ENCODE assay signal across 8 mouse cellular contexts in the genomic region with DNA sequence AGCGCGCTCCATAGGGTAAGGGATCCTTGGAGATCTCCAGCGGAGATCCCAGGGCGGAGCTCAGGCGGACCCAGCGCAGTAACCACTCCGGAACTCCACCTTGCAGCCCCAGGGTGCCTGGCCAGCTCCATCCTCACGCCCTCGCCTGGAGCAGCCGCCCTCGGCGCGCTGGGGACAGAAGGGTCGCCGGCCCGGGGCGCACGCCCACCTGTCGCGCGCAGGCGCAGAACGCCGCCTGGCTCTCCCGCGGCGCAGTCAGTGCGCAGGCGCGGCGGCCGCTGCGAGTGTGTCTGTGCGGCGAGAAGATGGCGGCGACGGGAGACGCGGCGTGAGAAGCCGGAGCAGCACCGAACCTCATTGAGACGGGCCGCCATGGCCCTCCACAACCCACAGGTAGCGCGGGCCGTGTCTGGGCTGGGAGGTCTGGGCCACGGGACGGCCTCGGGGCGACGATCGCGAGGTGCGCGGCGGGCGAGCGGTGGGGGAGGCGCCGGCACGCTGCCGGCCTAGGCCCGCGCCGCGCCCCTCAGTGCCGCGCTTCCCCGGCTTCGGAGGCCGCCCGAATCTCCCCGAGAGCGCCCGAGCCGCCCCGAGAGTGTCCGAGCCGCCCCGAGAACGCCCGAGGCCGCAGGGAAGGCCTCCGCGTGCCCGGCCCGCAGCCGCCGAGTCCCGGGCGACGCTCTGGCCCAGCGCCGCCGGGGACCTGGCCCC. TPM values are rescaled to one million over a fixed set of nuclear protein-coding genes. Genes with fewer than 3 reads are reported as not detected.
DNase-seq lines count a peak whose midpoint lies in the region; ATAC-seq and TF ChIP-seq lines count a peak whose summit lies in the region.

Gene Gm20388, plus strand, starts transcription at position 295 of the 711 bp plus-strand sequence.

- no peaks in the 10 kb centered on the region for H3K36me3 ChIP-seq in hindbrain, postnatal 0 days (ENCODE audit: insufficient read depth, low read length)
- H3K36me3 ChIP-seq in macrophage (ENCODE audit: inconsistent target), result no peaks in the 10 kb centered on the region

- peaks cover 2% of the 10 kb centered on the region for H3K4me1 ChIP-seq in cortical plate, adult 2 months (ENCODE audit: control insufficient read depth, insufficient read depth, low read length)
- H3K4me1 ChIP-seq in hindbrain, postnatal 0 days (ENCODE audit: insufficient read depth, low read length), result peaks cover 25% of the 10 kb centered on the region

- under 1% methylated on average over 81 of the region's 97 CpGs for WGBS in hindbrain, postnatal 0 days
- WGBS in macrophage (ENCODE audit: missing documents), result under 1% methylated on average over 95 of the region's 97 CpGs

- no peaks in the 10 kb centered on the region for H3K27me3 ChIP-seq in hindbrain, postnatal 0 days (ENCODE audit: insufficient read depth, low read length)

- TF ChIP-seq CTCF in cortical plate, adult 2 months (IDR thresholded peaks at IDR 0.05; ENCODE audit: extremely low read depth, insufficient read depth, low read length), result no peak
- TF ChIP-seq CTCF in hindbrain, postnatal 0 days (IDR thresholded peaks at IDR 0.05; ENCODE audit: low read depth), result no peak
- no peak for TF ChIP-seq CTCF in left cerebral cortex, adult 2 months (IDR thresholded peaks at IDR 0.05)

- intact Hi-C loops in left cerebral cortex, adult 2 months (cut with DNase I), result loop anchor here (5.0 kb wide), 1 partner anchor 128 kb away; no protein-coding TSS in a partner anchor

- peak; percentile 88 for DNase-seq in adipocyte (ENCODE audit: low spot score)
- peak; percentile 85 to 87 for DNase-seq in gastrocnemius, adult 8-10 months (ENCODE audit: low spot score in 2 of 2)
- DNase-seq in hindbrain, postnatal 0 days (ENCODE audit: low spot score), result peak; percentile 94
- DNase-seq in left cerebral cortex, adult 2 months (ENCODE audit: extremely low spot score in 1 of 2, low spot score in 2 of 2), result peak; percentile 91 to 93
- DNase-seq in retina, postnatal 7 days (ENCODE audit: low read depth, low spot score), result peak; percentile 88
- peak; percentile 87 to 97 for DNase-seq in urinary bladder, adult 18-20 months (ENCODE audit: low spot score in 2 of 2)

- H3K4me3 ChIP-seq in cortical plate, adult 2 months (ENCODE audit: insufficient read depth, low read length), result peak within 1 kb of the TSS; percentile 69
- peak within 1 kb of the TSS; percentile 77 for H3K4me3 ChIP-seq in hindbrain, postnatal 0 days (ENCODE audit: low read length)
- H3K4me3 ChIP-seq in left cerebral cortex, adult 2 months, result peak within 1 kb of the TSS; percentile 91
- peak within 1 kb of the TSS; percentile 46 for H3K4me3 ChIP-seq in macrophage (ENCODE audit: inconsistent target)

- TF ChIP-seq POLR2A in cortical plate, adult 2 months (IDR thresholded peaks at IDR 0.05; ENCODE audit: extremely low read depth, insufficient read depth, low read length), result peak; percentile 46; the same call in 1 of the 2 replicates

- peaks cover 45% of the 10 kb centered on the region for H3K79me2 ChIP-seq in macrophage (ENCODE audit: inconsistent target)

- H3K4me2 ChIP-seq in hindbrain, postnatal 0 days (ENCODE audit: low read depth, low read length), result peak within 1 kb of the TSS; percentile 87

- peak within 1 kb of the TSS; percentile 78 for H3K9ac ChIP-seq in hindbrain, postnatal 0 days (replicated peaks; ENCODE audit: low read length)

- peak within 1 kb of the TSS; percentile 79 for H3K27ac ChIP-seq in cortical plate, adult 2 months (ENCODE audit: insufficient read depth, low read length)
- peak within 1 kb of the TSS; percentile 94 for H3K27ac ChIP-seq in hindbrain, postnatal 0 days
- H3K27ac ChIP-seq in left cerebral cortex, adult 2 months, result peak within 1 kb of the TSS; percentile 94
- H3K27ac ChIP-seq in macrophage, result no peak within 1 kb of the TSS

- no peaks in the 10 kb centered on the region for H3K9me3 ChIP-seq in hindbrain, postnatal 0 days (ENCODE audit: low read length)

- ATAC-seq in hindbrain, postnatal 0 days, result peak; percentile 97

RNA-seq across cellular contexts. Expression of gene Gm20388, which starts in this region (rescaled TPM):
- 22.0 and 23.9 TPM in 2 replicates for polyA plus RNA-seq in cortical plate, adult 2 months (2012; rRNA removed)
- 10 to 100 TPM in 1 of 4 experiments, 1 to 10 TPM in 2, not detected in 1; 4.4 to 20.0 (median 7.9) TPM for total RNA-seq in gastrocnemius, adult 8-10 months (2022)
- 58.0 and 71.3 TPM in 2 replicates for total RNA-seq in hindbrain, postnatal 0 days (2014; rRNA removed)
- not detected in 2 replicates for polyA plus RNA-seq in hindbrain, postnatal 0 days (2015; fragmentation: Nextera tagmentation; extraction: Ambion mirVana)
- total RNA-seq in left cerebral cortex, adult 2 months (2021), result 1 to 10 TPM; 2.4 to 2.6 TPM
- 10 to 100 TPM in 11 of 26 experiments, 1 to 10 TPM in 13, under 1 TPM in 1, not detected in 1; 0.51 to 50.9 (median 9.3) TPM for total RNA-seq in macrophage (2018; cell fraction: chromatin; rRNA removed)
- total RNA-seq in macrophage (2018; cell fraction: cytosol; rRNA removed), result 10 to 100 TPM; 20.9 to 58.8 (median 39.1) TPM
- total RNA-seq in macrophage (2018; cell fraction: nucleus; rRNA removed), result 10 to 100 TPM in 25 of 26 experiments, not detected in 1; 11.6 to 72.1 (median 40.3) TPM
- polyA plus RNA-seq in macrophage (2018), result 24.2 to 47.1 TPM (median 38.5 TPM) in 3 replicates

Comparison
In these comparisons a context has a peak if more than half of its experiments do, and no peak if none do; other contexts are left out.
1. RNA of gene Gm20388 (polyA plus RNA-seq): 24.2 to 47.1 TPM in macrophage and 22.0 to 23.9 TPM in cortical plate, adult 2 months; not detected in hindbrain, postnatal 0 days; every median in the first group is over 10 times any median in the second.
2. Peak in every context shown above with its lines, with median percentiles within 50 percentile points of each other: DNase-seq and H3K4me3 ChIP-seq.